ENCODE assay signal across 20 mouse cellular contexts in the genomic region with DNA sequence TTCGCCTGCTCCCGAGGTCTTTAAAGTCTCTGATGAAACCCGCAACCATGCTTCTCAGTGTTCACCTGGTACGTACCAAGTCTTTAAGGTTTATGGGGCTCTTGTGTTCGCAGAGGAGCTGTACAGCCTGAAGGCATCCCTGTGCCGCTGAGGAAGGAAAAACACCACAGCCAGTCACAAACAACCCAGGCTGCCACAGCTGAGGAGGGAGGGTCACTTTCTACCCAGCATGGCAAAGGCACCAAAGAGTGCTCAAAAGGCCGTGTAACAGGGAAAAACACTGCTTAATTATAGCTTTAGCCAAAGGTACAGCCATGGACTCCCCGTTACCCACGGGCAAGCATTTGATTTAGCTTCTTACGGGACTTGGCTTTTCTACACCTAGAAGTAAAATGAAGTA. TPM values are rescaled to one million over a fixed set of nuclear protein-coding genes. Genes with fewer than 3 reads are reported as not detected.
"Had no signal": no experiment of that assay in that cellular context is flagged by ENCODE, and none has a peak within 500 bp of the region (broad histone marks: within the 10 kb centered on the region; RNA-seq: fewer than 3 reads in every experiment).

No protein-coding gene starts in this region.

- H3K4me2 ChIP-seq: kidney, embryonic 15.5 days; liver, embryonic 13.5 days; midbrain, embryonic 11.5 days; midbrain, embryonic 15.5 days; neural tube, embryonic 12.5 days had no signal

- H3K9me3 ChIP-seq: kidney, embryonic 15.5 days; liver, embryonic 13.5 days; midbrain, embryonic 15.5 days; neural tube, embryonic 12.5 days had no signal

- H3K4me1 ChIP-seq: midbrain, embryonic 15.5 days had no signal

- H3K36me3 ChIP-seq: liver, embryonic 13.5 days; midbrain, embryonic 15.5 days had no signal

- H3K27me3 ChIP-seq: kidney, embryonic 15.5 days; liver, embryonic 13.5 days; midbrain, embryonic 15.5 days; neural tube, embryonic 12.5 days had no signal

- DNase-seq: kidney, adult 2 months; kidney, postnatal 14 days; liver; liver, embryonic 13.5 days; liver, postnatal 0 days; retina, postnatal 1 day; right cerebral cortex, postnatal 14 days; thymus, postnatal 4 days had no signal

- H3K27ac ChIP-seq: kidney, embryonic 15.5 days; left cerebral cortex, adult 2 months; liver, embryonic 13.5 days; midbrain, embryonic 15.5 days; neural tube, embryonic 12.5 days had no signal

- H3K4me3 ChIP-seq: kidney, embryonic 15.5 days; left cerebral cortex, adult 2 months; liver, embryonic 13.5 days; midbrain, embryonic 15.5 days; neural tube, embryonic 12.5 days had no signal

- ATAC-seq: liver, postnatal 0 days; midbrain, embryonic 15.5 days had no signal

- H3K9ac ChIP-seq: kidney, embryonic 15.5 days; liver, embryonic 13.5 days; liver, postnatal 0 days; midbrain, embryonic 15.5 days; neural tube, embryonic 12.5 days had no signal

RNA-seq across cellular contexts. Expression of a gene that starts 36.4 kb away (rescaled TPM):
- total RNA-seq: layer of hippocampus, postnatal 25 days; left cerebral cortex, adult 2 months; left cerebral cortex, postnatal 25 days; megakaryocyte, adult 5-6 weeks; neutrophil, adult 5-6 weeks had no signal
- polyA plus RNA-seq: kidney, adult 2 months; kidney, embryonic 15.5 days; liver, embryonic 13.5 days; liver, postnatal 0 days; lung, embryonic 16.5 days; midbrain, embryonic 11.5 days; midbrain, embryonic 15.5 days; neural tube, embryonic 12.5 days; small intestine, adult 2 months; stomach, embryonic 16.5 days had no signal
